Mouse (Mus musculus): Measurements from ENCODE around the gene Slc43a2.

Slc43a2 gene

DNA sequence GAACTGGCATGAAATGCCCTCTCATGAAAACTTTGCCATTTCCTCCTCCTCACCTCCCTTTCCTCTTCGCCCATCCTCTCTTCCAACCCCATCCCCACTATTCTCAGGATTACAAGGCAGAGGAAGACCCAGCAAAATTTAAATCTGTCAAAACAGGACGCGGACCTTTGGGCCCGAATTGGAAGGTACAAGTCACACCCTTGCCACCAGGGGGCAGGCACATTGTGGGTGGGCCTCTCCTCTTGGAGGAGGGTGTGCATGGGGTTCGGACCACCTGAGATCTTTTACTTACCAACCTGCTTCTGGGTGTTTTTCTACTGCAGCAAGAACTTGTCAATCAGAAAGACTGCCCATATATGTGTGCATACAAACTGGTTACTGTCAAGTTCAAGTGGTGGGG lies 87.6 kb downstream of the Slc43a2 start:
- DNase-seq = no peak

DNA sequence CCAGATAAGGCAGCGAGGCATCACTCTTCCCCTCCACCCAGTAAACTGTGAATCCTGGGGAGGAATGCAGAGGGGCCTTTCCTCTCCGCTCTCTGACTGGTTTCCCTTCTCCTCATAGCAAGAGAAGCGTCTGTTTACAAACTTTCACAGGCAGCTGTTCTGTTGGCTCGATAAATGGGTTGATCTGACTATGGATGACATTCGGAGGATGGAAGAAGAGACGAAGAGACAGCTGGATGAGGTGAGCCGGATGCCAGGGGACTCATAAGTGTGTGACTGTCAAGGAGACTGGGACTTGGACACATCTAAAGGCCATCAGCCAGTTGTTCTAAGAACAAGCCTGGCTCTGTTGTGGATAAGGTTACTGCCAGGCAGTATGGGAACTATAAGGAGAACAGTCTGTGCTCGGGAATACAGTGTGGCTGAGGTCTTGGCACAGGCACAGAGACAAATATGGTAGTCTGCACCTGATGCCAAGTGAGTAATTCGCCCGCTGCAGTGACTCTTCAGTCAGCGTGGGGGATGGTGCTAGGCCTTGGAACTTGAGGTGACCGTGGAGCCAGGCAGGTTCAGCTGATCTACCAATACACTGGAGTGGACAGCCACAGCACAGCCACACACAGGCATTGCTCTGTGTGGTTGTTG lies 88.8 kb downstream of the Slc43a2 start:
- no peak for DNase-seq

DNA sequence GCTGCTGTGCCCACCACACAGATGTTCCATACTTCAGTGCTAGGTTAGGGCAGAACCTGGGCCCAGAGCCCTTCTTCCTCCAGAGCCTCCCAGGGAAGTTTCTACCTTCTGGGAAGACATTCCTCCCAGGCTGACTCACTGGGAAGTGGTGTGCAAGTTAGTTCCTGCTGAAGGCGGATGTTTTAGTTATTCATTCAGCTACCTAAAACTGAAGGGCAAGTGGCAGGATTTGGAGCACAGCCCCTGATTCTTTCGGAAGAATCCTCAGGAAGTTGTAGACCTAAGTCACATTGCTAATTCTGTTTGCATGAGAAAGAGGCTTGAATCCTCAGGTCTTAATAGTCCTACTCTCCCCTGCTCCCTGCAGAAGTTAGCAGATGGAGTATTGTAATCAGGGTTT lies 89.9 kb downstream of the Slc43a2 start:
- no peak for DNase-seq

DNA sequence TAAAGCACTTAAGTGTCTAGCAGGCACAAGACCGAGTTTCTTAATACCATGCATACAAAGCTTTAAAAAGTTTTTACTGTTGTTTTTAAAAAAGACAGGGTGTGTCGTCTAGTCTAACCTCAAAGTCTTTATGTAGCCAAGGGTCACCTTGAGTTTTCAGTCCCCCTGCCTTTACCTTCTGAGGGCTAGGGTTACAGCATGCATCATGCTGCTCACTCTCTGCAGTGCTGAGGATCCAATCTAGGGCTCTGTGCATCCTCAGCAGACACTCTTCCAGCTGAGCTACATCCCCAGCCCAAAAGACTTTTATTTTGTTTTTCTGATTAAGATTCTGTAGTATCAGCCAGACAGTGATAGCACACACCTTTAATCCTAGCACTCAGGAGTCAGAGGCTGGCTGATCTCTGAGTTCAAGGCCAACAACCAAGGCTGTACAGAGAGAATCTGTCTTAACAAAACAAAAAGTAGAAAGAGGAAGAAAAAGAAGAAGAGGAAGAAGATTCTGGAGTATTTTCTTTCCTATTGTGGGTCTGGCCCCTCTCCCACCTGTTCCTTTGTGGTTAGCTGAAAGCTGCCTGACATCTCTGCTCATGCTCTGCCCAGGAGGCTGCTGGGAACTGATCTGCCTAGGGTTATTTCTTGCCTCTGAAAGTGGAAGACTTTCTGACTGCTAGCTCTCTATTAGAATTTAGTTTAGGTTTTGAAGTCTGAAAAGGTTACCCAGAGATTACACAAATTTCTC lies 91.3 kb downstream of the Slc43a2 start:
- no peak for DNase-seq

DNA sequence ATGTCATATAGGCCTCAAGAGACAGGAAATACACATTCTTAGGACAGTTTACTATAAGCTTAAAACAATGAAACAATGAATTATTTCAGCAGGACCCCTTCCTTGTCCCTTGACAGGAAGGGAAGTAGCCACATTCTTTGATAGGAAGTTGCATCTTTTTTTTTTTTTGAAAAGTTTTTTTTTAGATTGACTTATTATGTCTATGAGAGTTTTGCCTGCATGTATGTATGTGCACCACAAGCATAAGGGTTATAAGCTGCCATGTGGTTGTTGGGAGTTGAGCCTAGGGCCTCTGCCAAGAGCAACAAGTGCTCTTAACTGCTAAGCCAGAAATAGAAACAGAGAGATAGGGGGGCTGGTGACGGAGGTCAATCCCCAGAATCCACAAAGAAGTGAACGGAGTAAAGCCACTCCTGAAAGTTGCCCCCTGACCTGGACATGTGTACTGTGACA lies 92.6 kb downstream of the Slc43a2 start:
- DNase-seq = no peak

DNA sequence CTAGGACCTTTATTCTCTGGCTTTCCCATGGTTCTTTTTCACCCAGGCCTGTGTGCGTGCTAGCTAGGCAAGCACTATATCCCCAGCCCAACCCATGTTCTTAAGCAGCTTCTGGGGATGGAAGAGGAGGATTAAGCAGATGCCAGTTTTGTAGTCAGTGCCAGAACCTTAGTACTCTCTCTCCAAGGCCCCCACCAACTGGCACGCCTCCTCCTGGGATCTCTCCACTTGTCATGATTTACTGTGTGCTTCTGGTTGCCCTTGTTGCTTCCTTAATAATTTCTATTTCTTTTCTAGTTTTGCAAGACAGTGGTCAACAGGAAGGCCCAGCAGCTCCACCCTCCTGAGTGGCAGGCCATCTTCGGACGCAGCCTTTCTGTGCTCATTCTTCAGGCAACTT lies 94.3 kb downstream of the Slc43a2 start:
- DNase-seq = peak; percentile 61

All from kidney, adult 9 months (tissue).